Mouse (Mus musculus) left cerebral cortex, postnatal 10 days (tissue): ENCODE results near the gene C3. TPM values are rescaled to one million over a fixed set of nuclear protein-coding genes. Genes with fewer than 3 reads are reported as not detected.

Experiments used
- DNase-seq, 2 experiments: peaks; one replicate each; pipeline ENCODE4 v3.0.0; 2021 to 2022; ENCODE audit warnings: low spot score in 2 of 2, mixed read lengths in 1 of 2; ENCODE audit errors: extremely low spot score in 1 of 2
- intact Hi-C: fragments of 180-260 bp; cut with DNase I; formaldehyde crosslinking; loops from one replicate; pipeline ENCODE4 v1.15.1; 2025
- total RNA-seq, 2 experiments: library from RNA; stranded (reverse); gene quantifications; 2 replicates each; pipeline ENCODE4 v1.2.3; 2021

The C3 gene
- total RNA-seq, 2 experiments from 2014 or later, result 0.62 to 0.67 TPM

DNA sequence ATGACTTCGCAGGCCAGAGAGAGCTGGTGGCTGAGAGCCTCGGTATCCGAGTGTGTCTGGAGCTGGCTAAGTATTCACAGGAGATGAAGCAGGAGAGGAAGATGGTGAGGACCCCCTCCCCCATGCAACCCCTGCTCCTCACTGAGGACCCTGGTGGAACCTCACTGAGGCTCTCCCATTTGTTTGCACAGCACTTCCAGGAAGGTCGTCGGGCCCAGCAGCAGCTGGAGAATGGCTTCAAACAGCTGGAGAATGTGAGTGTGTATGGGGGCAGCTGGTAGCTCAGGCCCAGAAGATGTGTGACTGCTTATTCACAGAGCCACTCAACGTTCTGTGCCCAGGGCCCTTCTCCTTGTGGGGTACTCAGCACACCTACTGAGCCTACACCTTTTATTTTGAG, 25.4 kb upstream of the C3 start:
- intact Hi-C loops, result no loop called here
- no peak for DNase-seq

DNA sequence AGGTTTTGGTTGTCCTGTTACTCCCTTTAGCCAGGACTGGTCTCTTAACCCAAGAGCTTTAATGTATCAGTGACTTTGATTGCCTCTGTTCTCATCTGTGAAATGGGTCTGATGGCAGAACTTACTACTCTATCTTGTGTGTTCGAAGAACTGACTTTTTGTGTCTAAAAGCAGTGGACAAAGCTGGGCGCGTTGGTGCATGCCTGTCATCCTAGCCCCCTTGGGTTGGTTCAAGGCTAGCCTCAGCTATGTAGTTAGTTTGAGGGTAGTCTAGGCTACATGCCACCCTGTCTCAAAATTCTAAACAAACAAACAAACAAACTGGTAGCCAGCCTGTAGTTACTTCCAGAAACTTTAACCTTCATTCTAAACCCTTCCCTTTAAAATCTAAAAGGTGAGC, 23.5 kb upstream of the C3 start:
- DNase-seq, result peak in 1 of 2 experiments; percentile 8
- intact Hi-C loops, result no loop called here

DNA sequence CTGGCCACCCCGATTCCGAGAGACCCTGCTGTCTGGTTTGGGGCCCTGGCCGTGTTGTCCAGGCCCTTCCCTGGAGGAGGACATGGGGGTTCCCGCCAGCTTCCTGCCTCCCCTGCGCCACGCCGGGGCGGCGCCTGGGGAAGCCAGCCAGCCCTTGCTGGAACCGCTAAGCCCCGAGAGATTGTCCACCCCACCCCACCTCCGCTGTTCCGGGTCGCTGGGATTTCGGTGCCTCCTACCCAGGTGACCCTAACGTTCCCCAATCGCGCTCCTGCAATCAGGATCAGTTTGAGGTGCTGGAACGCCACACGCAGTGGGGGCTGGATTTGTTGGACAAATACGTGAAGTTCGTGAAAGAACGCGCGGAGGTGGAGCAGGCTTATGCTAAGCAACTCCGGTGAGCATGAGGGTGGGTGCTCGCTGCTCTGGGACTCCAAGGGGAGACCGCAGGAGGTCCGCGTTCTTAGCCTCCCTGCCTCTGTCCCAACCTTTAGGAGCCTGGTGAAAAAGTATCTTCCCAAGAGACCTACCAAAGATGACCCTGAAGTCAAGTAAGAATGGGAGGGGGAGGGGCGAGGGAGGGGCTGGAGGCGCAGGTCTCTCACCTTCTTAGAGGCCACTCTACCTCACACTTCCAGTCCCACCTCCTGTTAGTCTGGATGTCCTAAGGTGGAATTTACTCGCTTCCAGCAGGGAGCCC, 22.7 kb upstream of the C3 start:
- intact Hi-C loops, result no loop called here
- DNase-seq, result peak in 1 of 2 experiments; percentile 57

DNA sequence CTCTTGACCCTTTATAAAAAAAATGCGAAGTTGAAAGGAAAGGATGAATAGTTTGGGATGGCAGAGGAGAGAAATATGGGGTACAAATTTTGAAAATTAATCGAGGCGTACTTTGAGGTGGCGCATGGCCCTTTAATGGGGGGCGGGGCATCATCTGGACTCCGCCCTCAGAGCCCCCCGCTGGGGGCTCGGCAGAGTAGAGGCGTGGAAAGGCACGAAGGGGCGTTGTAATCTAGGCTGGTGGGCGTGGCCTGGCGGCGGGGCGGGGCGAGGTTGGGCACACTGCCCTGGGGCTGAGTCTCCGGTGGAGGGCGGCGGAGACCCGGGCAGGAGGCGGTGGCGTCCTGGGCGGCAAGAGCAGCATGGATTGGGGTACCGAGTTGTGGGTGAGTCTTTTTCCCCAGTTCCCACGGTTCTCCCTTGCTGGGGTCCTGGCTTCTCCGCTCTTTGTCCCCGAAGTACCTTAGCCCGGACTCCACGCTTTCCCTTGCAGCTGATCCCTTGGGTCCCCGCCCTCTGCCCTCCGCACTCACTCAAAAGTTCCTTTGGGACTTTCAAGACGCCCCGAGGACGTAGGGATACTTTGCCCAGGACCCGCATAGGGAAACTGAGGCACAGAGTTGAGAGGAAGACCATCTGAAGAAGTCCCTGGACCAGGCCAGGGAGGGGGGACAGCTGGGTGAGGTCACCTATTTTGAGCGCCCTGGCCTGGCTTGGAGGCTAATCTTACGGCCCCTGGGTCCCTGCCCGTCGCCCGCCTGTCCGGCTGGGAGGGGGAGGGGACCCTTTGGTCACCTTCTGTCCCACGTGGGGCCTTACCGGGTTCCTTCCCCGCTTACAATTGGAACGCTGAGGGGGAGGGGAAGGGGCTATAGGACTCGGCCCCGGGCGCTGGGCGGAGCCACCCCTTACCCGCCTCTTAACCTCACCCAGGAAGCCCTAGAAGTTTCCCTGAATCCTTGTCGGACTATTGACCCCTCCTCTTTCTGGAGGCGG, 21.5 kb upstream of the C3 start, which contains the start of gene Trip10:
TSS of gene Trip10 (plus strand) at position 270 of the 996 bp plus-strand sequence.
- peak; percentile 83 to 93 for DNase-seq
- intact Hi-C loops, result loop anchor here (1.0 kb wide), 1 partner anchor 86 kb away; no protein-coding TSS in a partner anchor

DNA sequence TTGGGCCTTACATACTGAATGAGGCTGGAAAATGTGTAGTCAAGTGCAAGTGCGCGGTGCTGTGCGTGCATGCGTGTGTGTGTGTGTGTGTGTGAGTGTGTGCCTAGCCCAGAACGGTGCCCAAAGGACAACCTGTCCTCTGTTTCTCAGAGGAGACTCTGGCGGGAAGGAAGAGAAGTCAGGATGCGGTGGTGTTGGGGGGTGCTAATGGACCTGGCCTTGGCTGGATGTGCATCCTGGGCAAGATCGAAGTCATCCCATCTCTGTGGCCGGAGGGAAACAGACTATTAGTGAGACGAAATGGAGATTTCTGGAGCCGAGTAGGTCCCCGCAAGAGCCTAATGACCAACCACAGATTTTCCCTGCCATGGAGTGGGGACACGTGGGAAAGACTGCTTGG, 20.8 kb upstream of the C3 start:
- intact Hi-C loops, result loop anchor here (1.0 kb wide), 1 partner anchor 87 kb away; no protein-coding TSS in a partner anchor
- no peak for DNase-seq

DNA sequence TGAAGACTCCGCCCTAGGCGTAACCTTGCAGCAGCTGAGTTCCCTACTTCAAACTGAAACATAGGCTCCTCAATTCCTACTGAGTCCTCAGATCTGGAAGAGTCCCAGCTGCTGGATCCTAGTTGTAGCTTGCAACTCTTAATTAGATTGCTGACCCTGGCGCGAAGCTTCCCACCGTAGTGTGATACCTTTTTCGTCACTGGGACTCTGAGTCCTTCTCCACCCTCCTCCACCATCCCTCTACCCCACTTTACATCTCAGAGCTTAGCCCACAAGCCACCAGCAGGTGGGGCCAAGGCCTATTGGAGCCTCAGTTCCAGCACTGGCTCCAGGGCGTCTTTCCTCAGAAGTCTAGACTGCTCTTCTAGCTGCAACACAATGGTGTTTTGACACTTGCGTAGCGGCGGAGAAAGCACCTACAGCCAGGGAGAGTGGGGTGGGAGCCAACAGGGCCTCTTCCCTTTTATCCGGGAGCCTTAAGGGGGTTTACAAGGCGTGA, 20.3 kb upstream of the C3 start, which contains the start of gene Gpr108:
TSS of gene Gpr108 (minus strand) at position 246 of the 499 bp plus-strand sequence.
- intact Hi-C loops, result no loop called here
- peak; percentile 82 to 91 for DNase-seq

DNA sequence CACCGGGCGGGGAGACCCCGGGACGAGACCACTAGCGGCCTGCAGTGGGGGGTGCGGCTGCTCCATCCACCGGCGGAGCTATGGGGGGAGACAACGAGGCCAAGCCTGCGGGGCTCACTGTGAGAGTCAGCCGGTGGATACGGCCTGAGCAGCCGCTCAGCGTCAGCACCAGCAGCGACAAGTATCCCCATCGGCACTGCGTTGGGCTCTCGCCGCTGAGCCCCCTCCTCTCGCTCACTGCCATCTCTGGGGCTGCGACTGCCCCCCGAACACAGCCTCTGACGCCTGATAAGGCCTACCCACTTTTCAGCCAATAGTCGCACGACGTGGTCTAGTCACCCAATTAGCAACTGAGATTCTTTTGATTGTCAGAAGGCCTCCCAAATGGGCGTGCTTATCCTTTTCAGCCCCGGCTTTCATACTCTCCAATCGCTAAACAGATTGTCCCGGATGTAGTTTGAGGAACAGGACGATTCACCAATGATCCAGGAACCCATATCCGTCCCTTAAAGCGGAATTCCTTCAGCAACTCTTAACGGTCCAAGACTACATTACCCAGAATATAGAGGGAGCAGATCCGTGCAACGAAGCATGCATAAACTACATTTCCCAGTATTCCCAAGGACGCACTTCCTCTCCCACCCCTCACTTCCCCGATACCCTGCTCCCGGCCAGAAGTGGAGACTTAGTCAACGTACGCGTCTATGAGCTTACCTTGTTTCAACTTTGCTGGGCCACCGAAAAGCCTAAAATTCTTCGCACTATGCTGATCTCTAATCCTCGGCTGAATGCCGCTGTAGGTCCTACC, 19.7 kb upstream of the C3 start:
- DNase-seq, result peak; percentile 93 to 99

DNA sequence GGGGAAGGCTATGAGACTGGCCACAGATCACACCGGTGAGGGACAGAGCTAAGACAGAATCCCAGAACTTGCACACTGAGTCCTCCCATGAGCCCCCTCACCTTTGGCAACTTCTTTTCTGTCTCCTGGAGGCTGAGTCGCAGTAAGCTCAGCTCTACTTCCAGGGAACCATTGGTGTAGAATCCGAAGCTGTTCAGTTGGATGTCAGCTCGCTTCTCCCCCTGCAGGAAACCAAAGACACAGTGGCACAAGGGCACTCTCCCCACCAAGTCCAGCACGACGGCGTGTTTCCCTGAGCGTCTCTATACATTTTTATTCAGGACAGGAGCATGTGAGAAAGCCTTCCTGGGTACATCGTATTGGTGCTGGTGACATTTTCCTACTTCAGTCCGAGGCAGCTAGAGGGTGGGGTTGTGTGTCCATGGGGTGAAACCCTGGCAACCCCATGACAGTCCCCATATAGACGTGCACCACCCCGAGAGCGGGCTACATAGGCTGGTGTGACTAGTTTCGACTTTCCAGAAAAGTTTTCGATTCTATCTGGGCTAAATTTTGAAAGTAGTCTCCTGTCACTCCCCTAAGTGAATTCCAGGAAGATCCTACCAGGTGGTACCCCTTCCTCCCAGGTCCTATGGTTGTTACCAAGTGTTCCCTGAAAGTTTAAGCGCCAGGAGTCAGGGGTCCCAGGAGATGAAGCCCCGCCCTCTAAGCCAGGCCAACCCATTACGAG, 18.9 kb upstream of the C3 start:
- intact Hi-C loops, result no loop called here
- DNase-seq, result peak in 1 of 2 experiments; percentile 19

More for the DNA sequence above, 19.7 kb upstream of the C3 start:
- intact Hi-C loops, result no loop called here

DNA sequence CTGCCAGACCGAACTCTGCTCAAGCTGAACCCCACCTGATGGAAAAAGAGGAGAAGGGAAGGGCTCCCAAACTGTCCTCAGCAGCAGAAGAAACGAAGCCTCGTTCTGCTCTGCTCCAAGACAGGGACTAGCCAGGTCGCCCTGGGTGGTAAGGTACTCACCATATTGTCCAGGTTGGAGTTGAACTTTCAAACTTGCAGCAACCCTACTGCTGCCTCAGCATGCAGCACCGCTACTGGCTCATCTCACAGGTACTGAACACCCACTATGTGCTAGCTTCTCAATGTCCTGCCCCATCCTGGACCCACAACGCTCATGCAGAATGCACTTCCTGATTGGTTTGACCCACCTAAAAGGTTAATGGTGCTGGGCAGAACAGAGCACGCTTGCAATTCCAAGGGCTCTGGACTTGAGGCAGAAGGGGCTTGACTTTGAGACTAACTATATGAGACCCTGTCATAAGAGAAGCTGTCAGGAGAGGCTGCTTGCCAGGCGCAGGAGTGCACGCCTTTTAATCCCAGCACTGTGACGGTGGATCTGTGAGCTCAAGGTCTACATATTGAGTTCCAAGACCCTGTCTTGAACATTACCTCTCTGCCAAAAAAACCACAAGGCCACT, 17.5 kb upstream of the C3 start:
- intact Hi-C loops, result no loop called here
- DNase-seq, result peak in 1 of 2 experiments; percentile 13

DNA sequence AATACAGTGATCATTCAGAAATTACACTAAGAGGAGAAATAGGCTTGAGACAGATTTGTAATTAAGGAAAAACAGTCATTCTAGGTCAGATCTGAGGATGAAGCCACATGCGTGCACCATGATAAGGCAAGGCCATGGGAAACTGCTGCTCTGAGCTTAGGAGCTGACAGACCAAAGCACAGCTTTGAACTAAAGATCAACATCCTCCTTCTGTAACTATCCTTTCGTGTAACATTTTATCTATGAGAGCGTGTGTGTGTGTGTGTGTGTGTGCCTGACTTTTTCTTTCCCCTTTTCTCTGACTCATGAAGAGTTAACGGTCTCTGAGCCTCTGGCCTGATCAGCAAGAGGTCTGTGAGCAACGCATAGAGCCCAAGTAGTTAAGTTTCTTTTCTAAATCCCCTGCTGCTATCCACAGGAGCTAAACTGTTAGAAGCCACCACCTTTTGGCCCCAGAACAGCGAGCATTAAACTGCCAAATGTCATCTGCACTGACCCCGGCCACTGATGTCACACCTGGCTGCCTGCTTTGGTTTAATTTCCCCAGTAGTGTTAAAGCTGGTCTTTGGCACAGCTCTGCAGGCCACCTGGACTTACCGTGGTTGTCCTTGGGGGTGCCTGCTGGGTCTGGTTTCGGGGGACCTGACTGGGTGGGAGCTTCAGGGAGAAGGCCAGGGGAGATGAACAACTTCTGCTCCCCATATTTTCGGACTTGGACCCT, 15.9 kb upstream of the C3 start:
- intact Hi-C loops, result no loop called here
- peak in 1 of 2 experiments; percentile 15 for DNase-seq

DNA sequence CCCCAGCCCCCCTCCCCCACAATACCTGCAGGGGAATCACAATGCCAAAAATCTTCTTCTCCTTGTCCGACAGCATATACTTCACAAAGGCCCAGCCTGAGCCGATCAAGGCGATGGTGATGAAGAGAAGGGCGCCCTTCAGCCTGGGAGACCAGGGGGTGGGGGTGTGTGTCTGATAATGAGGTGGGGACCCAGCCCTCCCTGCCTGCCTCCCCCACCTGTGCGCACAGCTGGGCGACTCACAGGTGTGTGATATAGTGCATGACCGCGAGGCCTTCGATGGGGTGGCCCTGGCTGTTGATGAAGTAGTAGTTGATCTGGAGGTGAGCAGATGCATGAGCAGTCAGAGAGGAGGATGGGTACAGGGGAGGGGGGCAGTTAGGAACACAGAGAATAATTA, 9.2 kb upstream of the C3 start:
- intact Hi-C loops, result no loop called here
- DNase-seq, result no peak

DNA sequence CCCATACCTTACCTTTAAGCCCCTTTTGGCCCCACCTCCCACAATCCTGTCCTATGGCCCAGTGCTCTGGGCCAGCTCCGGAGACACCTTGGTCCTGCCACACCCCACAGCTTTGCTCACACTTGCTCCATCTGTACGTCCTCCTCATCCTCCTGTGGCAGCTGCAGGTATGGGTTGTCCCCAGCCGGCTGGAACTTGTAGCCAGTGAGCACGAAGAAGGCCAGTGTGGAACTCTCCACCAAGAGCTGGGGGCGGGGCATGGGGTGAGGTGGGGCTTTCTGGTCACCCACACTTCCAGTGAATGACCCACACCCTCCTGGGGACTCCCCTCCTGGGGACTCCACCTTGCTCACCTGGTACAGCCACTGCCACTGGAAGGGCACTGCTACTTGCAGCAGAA, 7.9 kb upstream of the C3 start:
- intact Hi-C loops, result no loop called here
- no peak for DNase-seq

DNA sequence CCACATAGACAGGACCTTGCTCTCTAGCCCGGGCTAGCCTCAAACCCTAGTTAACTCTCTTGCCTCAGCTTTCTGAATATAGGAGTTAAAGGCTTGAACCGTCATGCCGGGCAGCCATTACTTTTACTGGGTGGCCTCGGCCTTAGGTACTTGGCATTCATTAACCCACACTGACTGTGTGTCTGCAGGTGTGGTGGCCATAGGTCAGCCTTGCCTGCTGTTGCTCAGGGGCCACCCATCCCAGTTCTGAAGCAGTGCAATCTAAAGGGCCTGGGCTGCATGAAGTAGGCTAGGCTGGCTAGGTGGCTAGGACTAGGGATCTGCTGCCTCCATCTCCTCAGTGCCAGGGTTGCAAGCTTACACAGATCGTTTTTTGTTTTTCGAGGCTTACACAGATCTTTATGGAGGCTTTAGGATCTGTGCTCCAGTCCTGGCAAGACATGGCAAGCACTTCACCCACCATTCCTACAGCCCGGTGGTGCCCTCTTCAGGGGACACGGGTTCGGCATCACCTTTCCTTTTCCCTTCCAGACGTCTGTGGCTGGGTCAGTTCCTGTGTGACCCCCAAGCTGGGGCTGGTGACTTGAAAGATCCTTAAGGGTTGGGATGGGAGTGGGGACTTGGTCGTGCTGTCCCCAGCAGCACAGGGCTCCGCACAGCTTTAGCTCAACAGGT, 6.5 kb upstream of the C3 start:
- DNase-seq, result no peak
- intact Hi-C loops, result no loop called here

DNA sequence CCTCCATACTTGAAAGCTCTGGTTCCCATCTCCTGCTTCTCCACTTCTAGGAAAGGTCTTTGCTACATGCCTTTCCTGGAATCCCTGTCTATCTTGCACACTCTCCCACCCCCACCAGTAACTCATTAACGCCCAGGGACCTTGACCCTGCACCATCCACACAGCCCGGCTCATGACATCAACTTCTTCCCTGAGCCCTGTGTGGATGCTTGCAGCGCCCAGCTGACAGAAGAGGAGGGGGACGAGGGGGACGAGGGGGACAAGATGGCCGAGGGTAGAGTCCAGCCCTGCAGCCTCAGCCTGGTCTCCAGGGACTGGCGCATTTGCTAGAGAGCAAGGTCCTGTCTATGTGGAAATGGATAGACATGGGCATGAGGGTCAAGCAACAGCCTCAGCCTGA, 5.1 kb upstream of the C3 start:
- DNase-seq, result no peak
- intact Hi-C loops, result no loop called here

DNA sequence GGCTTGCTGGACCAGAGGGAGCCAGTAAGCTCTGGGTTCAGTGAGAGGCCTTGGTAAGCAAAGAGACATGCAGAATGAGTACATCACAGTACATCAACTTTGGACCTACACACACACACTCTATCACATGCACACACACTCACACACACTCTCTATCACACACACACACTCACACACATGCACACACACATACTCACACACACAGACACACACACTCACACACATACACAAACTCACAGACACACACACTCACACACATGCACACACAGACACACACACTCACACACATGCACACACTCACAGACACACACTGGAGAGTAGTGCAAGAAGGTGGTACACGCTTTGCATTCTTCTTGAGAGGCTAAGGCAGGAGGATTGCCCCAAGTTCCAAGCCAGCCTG, 4.3 kb upstream of the C3 start:
- no peak for DNase-seq
- intact Hi-C loops, result no loop called here

DNA sequence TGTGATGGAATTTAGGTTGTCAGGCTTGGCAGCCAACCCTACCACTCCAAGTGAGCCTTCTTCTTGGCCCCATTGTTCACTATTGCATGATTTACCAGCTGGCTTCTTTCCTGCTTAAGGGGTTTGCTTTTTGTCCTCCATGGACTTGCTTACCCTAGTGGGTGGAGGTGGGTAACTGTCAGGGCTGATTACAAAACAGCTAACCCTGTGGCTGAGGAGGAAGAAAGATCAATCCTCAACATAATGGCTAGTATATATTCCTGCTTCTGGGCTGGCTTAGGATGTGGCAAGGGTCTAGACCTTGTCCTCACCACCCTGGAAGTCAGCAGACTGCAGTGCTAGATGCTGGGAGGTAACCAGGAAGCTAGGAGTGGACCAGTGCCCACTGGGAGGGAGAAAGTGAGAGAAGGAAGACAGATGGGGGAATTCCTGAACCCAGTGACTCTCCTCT, 3.4 kb upstream of the C3 start:
- intact Hi-C loops, result no loop called here

More for the DNA sequence above, 3.4 kb upstream of the C3 start:
- DNase-seq, result no peak
